Mouse (Mus musculus): ENCODE results near the gene Cela3b. TPM values are rescaled to one million over a fixed set of nuclear protein-coding genes. Genes with fewer than 3 reads are reported as not detected.
"Not testable (repeated sequence)": the region's sequence is repeated elsewhere in the genome, so short reads cannot be mapped to it uniquely, and the experiment has no call there.

Cela3b gene
- total RNA-seq, 2 experiments from 2014 or later, result not detected

GRCm38 (mm10) chr4:137436979-137437669, 6.8 kb upstream of the Cela3b start:
- ATAC-seq (replicated peaks; ENCODE audit: poor library complexity, severe bottlenecking), result no peak

- not testable (repeated sequence) for ATAC-seq (replicated peaks; ENCODE audit: poor library complexity, severe bottlenecking)
Measured at GRCm38 (mm10) chr4:137432700-137433550, 2.6 kb upstream of the Cela3b start.

GRCm38 (mm10) chr4:137417712-137418564, 12.4 kb downstream of the Cela3b start:
- ATAC-seq (replicated peaks; ENCODE audit: poor library complexity, severe bottlenecking), result no peak; the same call in 1 of the 2 replicates

GRCm38 (mm10) chr4:137414936-137415335, 15.4 kb downstream of the Cela3b start:
- ATAC-seq (replicated peaks; ENCODE audit: poor library complexity, severe bottlenecking), result no peak

GRCm38 (mm10) chr4:137412185-137412709, 18.1 kb downstream of the Cela3b start:
- not testable (repeated sequence) for ATAC-seq (replicated peaks; ENCODE audit: poor library complexity, severe bottlenecking)

GRCm38 (mm10) chr4:137409691-137410090, 20.6 kb downstream of the Cela3b start, which contains the start of gene Cela3a:
TSS of gene Cela3a (minus strand) at chr4:137409791.
- no peak for ATAC-seq (replicated peaks; ENCODE audit: poor library complexity, severe bottlenecking)

GRCm38 (mm10) chr4:137405571-137405970, 24.8 kb downstream of the Cela3b start:
- ATAC-seq (replicated peaks; ENCODE audit: poor library complexity, severe bottlenecking), result no peak

GRCm38 (mm10) chr4:137396641-137397525, 33.5 kb downstream of the Cela3b start:
- no peak for ATAC-seq (replicated peaks; ENCODE audit: poor library complexity, severe bottlenecking)

GRCm38 (mm10) chr4:137393378-137394135, 36.8 kb downstream of the Cela3b start:
- peak; percentile 30; the same call in 1 of the 2 replicates for ATAC-seq (replicated peaks; ENCODE audit: poor library complexity, severe bottlenecking)

GRCm38 (mm10) chr4:137392874-137393273, 37.5 kb downstream of the Cela3b start:
- ATAC-seq (replicated peaks; ENCODE audit: poor library complexity, severe bottlenecking), result no peak

GRCm38 (mm10) chr4:137391287-137391686, 39.1 kb downstream of the Cela3b start:
- ATAC-seq (replicated peaks; ENCODE audit: poor library complexity, severe bottlenecking), result no peak

- no peak for ATAC-seq (replicated peaks; ENCODE audit: poor library complexity, severe bottlenecking)
Measured at GRCm38 (mm10) chr4:137390196-137390595, 40.1 kb downstream of the Cela3b start.

- peak; percentile 34 for ATAC-seq (replicated peaks; ENCODE audit: poor library complexity, severe bottlenecking)
Measured at GRCm38 (mm10) chr4:137388983-137389382, 41.4 kb downstream of the Cela3b start.

- peak; percentile 91 for ATAC-seq (replicated peaks; ENCODE audit: poor library complexity, severe bottlenecking)
Measured at GRCm38 (mm10) chr4:137388059-137388794, 42.1 kb downstream of the Cela3b start.

GRCm38 (mm10) chr4:137387482-137388058, 42.8 kb downstream of the Cela3b start:
- ATAC-seq (replicated peaks; ENCODE audit: poor library complexity, severe bottlenecking), result no peak

GRCm38 (mm10) chr4:137380702-137381605, 49.4 kb downstream of the Cela3b start:
- ATAC-seq (replicated peaks; ENCODE audit: poor library complexity, severe bottlenecking), result no peak

Measured in granulocyte monocyte progenitor cell, adult 5-6 weeks (primary cell).